Mouse (Mus musculus) hindbrain, embryonic 14.5 days (tissue): Measurements from ENCODE around the gene Pibf1. TPM values are rescaled to one million over a fixed set of nuclear protein-coding genes. Genes with fewer than 3 reads are reported as not detected.

Experiments
- ATAC-seq: fragments of 200-750 bp; cut with Nextera tagmentation; 2 replicates; pipeline ENCODE4 v1.8.0; 2017; ENCODE audit warnings: moderate number of reproducible peaks, mild to moderate bottlenecking, moderate TSS enrichment, moderate library complexity; ENCODE audit not compliant: low FRiP score
- DNase-seq: peaks from one replicate; pipeline ENCODE4 v3.0.0-alpha.2; 2015; ENCODE audit warnings: low spot score
- H3K27ac ChIP-seq: fragments of 300-500 bp; sonication (generic); 2 replicates; pipeline ENCODE4 v1.5.1; 2014; ENCODE audit warnings: mild to moderate bottlenecking, moderate library complexity
- H3K27me3 ChIP-seq: fragments of 300-500 bp; sonication (generic); 2 replicates; pipeline ENCODE4 v1.6.1; 2014; ENCODE audit warnings: mild to moderate bottlenecking, low read length, mixed read lengths; ENCODE audit not compliant: control insufficient read depth, insufficient read depth
- H3K36me3 ChIP-seq: fragments of 300-500 bp; sonication (generic); replicated peaks from 2 replicates; pipeline ENCODE4 v1.6.1; 2014; ENCODE audit not compliant: control insufficient read depth, insufficient read depth
- H3K4me1 ChIP-seq: fragments of 300-500 bp; sonication (generic); replicated peaks from 2 replicates; pipeline ENCODE4 v1.6.1; 2014; ENCODE audit warnings: antibody characterized with exemption, low read length, mixed read lengths; ENCODE audit not compliant: control insufficient read depth, insufficient read depth
- H3K4me2 ChIP-seq: fragments of 300-500 bp; sonication (generic); replicated peaks from 2 replicates; pipeline ENCODE4 v1.6.1; 2014; ENCODE audit warnings: mild to moderate bottlenecking, moderate library complexity
- H3K4me3 ChIP-seq: fragments of 300-500 bp; sonication (generic); replicated peaks from 2 replicates; pipeline ENCODE4 v1.5.1; 2014; ENCODE audit warnings: mild to moderate bottlenecking, low read length
- H3K9ac ChIP-seq: fragments of 300-500 bp; sonication (generic); 2 replicates; pipeline ENCODE4 v1.6.1; 2014
- H3K9me3 ChIP-seq: fragments of 300-500 bp; sonication (generic); 2 replicates; pipeline ENCODE4 v1.6.1; 2016; ENCODE audit warnings: low read length; ENCODE audit not compliant: control insufficient read depth
- WGBS: fragments of 180-500 bp; shearing (Covaris S2); extraction: QIAGEN DNeasy Blood & Tissue Kit; methylation state at CpG from one replicate; pipeline ENCODE4 v1.1.7; 2014; 5-methylcytosine and 5-hydroxymethylcytosine counted together
- polyA plus RNA-seq: library from polyadenylated mRNA; unstranded; fragments of >200 nt; fragmentation: Nextera tagmentation; extraction: Ambion mirVana; gene quantifications from 2 replicates; pipeline ENCODE4 v1.2.1, GENCODE M21; 2014

The Pibf1 gene
- polyA plus RNA-seq, 1 experiment from 2014 or later = 18.5 TPM

GRCm38 (mm10) chr14:99229071-99229780, 130.0 kb downstream of the Pibf1 start:
- H3K27me3 ChIP-seq = no peaks in the 10 kb centered on the region
- ATAC-seq (no peak), DNase-seq (no peak)
- no peak overlapping the region for H3K4me3 ChIP-seq
- WGBS = 93% methylated on average over 11 of the region's 11 CpGs
- H3K27ac ChIP-seq = no peak overlapping the region
- H3K4me2 ChIP-seq = no peak overlapping the region
- H3K9ac ChIP-seq = no peak overlapping the region
- no peaks in the 10 kb centered on the region; the same call in 1 of the 2 replicates for H3K36me3 ChIP-seq
- no peaks in the 10 kb centered on the region for H3K4me1 ChIP-seq
- no peaks in the 10 kb centered on the region for H3K9me3 ChIP-seq

- H3K9ac ChIP-seq = no peak overlapping the region
- H3K4me3 ChIP-seq = no peak overlapping the region
- 97% methylated on average over 3 of the region's 3 CpGs for WGBS
- H3K4me1 ChIP-seq = no peaks in the 10 kb centered on the region
- no peak overlapping the region for H3K4me2 ChIP-seq
- no peaks in the 10 kb centered on the region for H3K27me3 ChIP-seq
- H3K27ac ChIP-seq = no peak overlapping the region
- no peak for ATAC-seq
- no peaks in the 10 kb centered on the region for H3K9me3 ChIP-seq
- no peak for DNase-seq
- H3K36me3 ChIP-seq = no peaks in the 10 kb centered on the region; the same call in 1 of the 2 replicates
Observed at GRCm38 (mm10) chr14:99233056-99233455, 133.8 kb downstream of the Pibf1 start.

GRCm38 (mm10) chr14:99237115-99237514, 137.9 kb downstream of the Pibf1 start:
- ATAC-seq (no peak), DNase-seq (no peak)
- H3K27me3 ChIP-seq = no peaks in the 10 kb centered on the region
- no peak overlapping the region for H3K4me2 ChIP-seq
- H3K4me1 ChIP-seq = no peaks in the 10 kb centered on the region
- H3K36me3 ChIP-seq = no peaks in the 10 kb centered on the region; the same call in 1 of the 2 replicates
- H3K4me3 ChIP-seq = no peak overlapping the region
- 84% methylated on average over 5 of the region's 5 CpGs for WGBS
- H3K9ac ChIP-seq = no peak overlapping the region
- no peak overlapping the region for H3K27ac ChIP-seq
- no peaks in the 10 kb centered on the region for H3K9me3 ChIP-seq

GRCm38 (mm10) chr14:99240563-99240962, 141.3 kb downstream of the Pibf1 start:
- WGBS = 87% methylated on average over 11 of the region's 11 CpGs
- Histone ChIP-seq H3K4me3 (no peak overlapping the region), H3K36me3 (no peaks in the 10 kb centered on the region; the same call in 1 of the 2 replicates), H3K9me3 (no peaks in the 10 kb centered on the region), H3K9ac (no peak overlapping the region), H3K27me3 (no peaks in the 10 kb centered on the region), H3K4me2 (no peak overlapping the region), H3K4me1 (no peaks in the 10 kb centered on the region), H3K27ac (no peak overlapping the region)
- no peak for ATAC-seq
- DNase-seq = no peak

- H3K4me3 ChIP-seq = no peak overlapping the region
- H3K9ac ChIP-seq = no peak overlapping the region
- no peak overlapping the region for H3K27ac ChIP-seq
- WGBS = 75% methylated on average over 3 of the region's 3 CpGs
- H3K9me3 ChIP-seq = no peaks in the 10 kb centered on the region
- H3K36me3 ChIP-seq = peaks cover 2% of the 10 kb centered on the region; the same call in 1 of the 2 replicates
- ATAC-seq (no peak), DNase-seq (no peak)
- no peaks in the 10 kb centered on the region for H3K27me3 ChIP-seq
- H3K4me2 ChIP-seq = no peak overlapping the region
- no peaks in the 10 kb centered on the region for H3K4me1 ChIP-seq
Observed at GRCm38 (mm10) chr14:99244508-99244907, 145.3 kb downstream of the Pibf1 start.

GRCm38 (mm10) chr14:99262026-99262425, 162.8 kb downstream of the Pibf1 start:
- Histone ChIP-seq H3K4me3 (no peak overlapping the region), H3K36me3 (no peaks in the 10 kb centered on the region), H3K9ac (no peak overlapping the region), H3K4me2 (no peak overlapping the region), H3K27ac (no peak overlapping the region), H3K4me1 (no peaks in the 10 kb centered on the region), H3K27me3 (no peaks in the 10 kb centered on the region), H3K9me3 (no peaks in the 10 kb centered on the region)
- no peak for DNase-seq
- 95% methylated on average over 12 of the region's 12 CpGs for WGBS
- no peak for ATAC-seq

- DNase-seq (no peak), ATAC-seq (no peak)
- Histone ChIP-seq H3K27me3 (no peaks in the 10 kb centered on the region), H3K36me3 (no peaks in the 10 kb centered on the region), H3K4me2 (no peak overlapping the region), H3K9ac (no peak overlapping the region), H3K9me3 (no peaks in the 10 kb centered on the region), H3K4me1 (no peaks in the 10 kb centered on the region), H3K27ac (no peak overlapping the region), H3K4me3 (no peak overlapping the region)
- WGBS = 92% methylated on average over 6 of the region's 6 CpGs
Observed at GRCm38 (mm10) chr14:99263816-99264215, 164.6 kb downstream of the Pibf1 start.

GRCm38 (mm10) chr14:99265791-99266190, 166.6 kb downstream of the Pibf1 start:
- WGBS = 98% methylated on average over 14 of the region's 14 CpGs

GRCm38 (mm10) chr14:99266749-99267148, 167.5 kb downstream of the Pibf1 start:
- Histone ChIP-seq H3K36me3 (no peaks in the 10 kb centered on the region), H3K9me3 (no peaks in the 10 kb centered on the region), H3K4me2 (no peak overlapping the region), H3K4me1 (no peaks in the 10 kb centered on the region), H3K9ac (no peak overlapping the region), H3K27me3 (no peaks in the 10 kb centered on the region), H3K4me3 (no peak overlapping the region), H3K27ac (no peak overlapping the region)
- no peak for DNase-seq
- ATAC-seq = no peak
- WGBS = 38% methylated on average over 5 of the region's 5 CpGs

More at GRCm38 (mm10) chr14:99265791-99266190, 166.6 kb downstream of the Pibf1 start:
- Histone ChIP-seq H3K27me3 (no peaks in the 10 kb centered on the region), H3K36me3 (no peaks in the 10 kb centered on the region), H3K27ac (no peak overlapping the region), H3K4me2 (no peak overlapping the region), H3K9ac (no peak overlapping the region), H3K4me3 (no peak overlapping the region), H3K9me3 (no peaks in the 10 kb centered on the region), H3K4me1 (no peaks in the 10 kb centered on the region)
- DNase-seq (no peak), ATAC-seq (no peak)
